Mouse (Mus musculus): Measurements from ENCODE around the gene Uox.

Gene Uox

DNA sequence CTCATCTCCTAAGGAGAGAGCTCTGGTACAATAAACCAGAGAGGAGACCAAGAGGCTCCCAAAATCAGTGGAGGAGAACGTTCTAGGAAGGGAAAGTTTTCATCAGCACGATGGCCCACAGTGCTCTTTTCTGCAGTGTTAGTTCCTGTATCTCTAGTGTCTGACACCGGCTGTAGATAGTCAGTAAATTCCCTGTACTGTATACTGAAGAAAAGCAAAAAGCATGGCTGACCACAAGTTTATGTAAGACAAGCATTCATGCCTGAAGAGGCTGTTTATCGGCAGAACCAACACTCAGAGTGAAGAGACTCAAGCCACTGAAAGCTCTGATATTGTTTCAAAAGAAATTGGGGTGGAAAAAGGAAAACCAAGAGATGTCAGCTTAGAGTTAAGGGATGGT lies 13.3 kb downstream of the Uox start:
- DNase-seq (ENCODE audit: low read depth in 1 of 2, low spot score in 2 of 2) = no peak

DNA sequence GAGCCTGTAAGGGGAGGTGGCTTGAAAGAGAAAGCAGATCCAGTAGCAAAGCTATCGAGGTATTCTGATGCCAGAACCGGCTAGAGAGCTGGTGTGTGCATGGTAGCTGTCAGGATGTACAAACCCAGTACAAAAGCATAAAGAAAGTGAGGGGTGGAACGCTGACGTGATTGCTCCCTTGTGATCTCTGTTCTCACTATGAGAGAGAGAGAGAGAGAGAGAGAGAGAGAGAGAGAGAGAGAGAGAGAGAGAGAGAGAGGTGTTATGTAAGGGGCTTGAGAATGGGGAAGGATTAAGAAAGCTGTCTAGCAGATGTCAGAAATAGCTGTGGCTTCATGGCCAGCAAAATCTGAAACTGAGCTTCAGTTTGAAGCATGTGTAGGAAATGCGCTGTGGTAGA lies 13.7 kb downstream of the Uox start:
- DNase-seq (ENCODE audit: low read depth in 1 of 2, low spot score in 2 of 2) = no peak

- DNase-seq (ENCODE audit: low read depth in 1 of 2, low spot score in 2 of 2) = no peak
These were observed 16.4 kb downstream of the Uox start for GRCm38 (mm10) chr3:146586616-146587015.

DNA sequence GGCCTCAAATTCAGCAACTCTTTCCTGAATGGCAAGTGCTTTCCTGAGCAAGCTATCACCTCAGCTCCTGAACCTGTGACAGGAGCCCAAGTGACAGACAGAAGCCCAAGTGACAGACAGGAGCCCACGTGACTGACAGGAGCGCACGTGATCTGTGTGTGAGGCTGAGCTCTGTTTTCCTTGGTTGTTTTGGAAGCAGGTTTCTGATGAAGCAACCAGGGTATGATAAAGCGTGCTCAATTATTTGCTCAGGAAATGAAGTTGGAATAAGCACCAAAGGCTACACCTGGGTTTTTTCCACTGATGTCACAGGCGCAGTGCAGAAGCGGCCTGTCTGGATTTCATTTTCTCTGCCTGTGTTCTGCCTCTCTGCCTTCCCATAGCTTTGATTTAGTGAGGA lies 19.3 kb downstream of the Uox start:
- DNase-seq (ENCODE audit: low read depth in 1 of 2, low spot score in 2 of 2) = no peak

DNA sequence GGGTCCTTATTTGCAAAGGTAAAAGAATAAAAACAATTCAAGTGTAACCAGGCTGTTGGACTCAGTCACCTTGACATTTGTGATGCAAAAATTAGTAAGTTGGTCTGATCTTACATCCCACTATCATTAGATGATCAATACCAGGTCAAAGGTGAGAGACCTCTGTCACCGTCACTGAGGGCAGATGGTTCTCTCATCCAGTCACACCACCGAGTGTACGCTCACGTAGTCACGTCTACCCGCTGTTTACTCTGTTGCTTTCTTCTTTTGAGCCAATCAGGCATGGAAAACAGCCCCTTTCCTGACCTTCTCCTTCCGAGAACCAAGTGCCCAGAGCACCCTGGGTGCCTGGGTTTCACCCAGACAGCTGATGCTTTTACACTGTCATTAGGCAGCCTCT lies 20.9 kb downstream of the Uox start:
- no peak for DNase-seq (ENCODE audit: low read depth in 1 of 2, low spot score in 2 of 2)

GRCm38 (mm10) chr3:146591601-146592000 lies 21.4 kb downstream of the Uox start:
- DNase-seq (ENCODE audit: low read depth in 1 of 2, low spot score in 2 of 2) = no peak

- no peak for DNase-seq (ENCODE audit: low read depth in 1 of 2, low spot score in 2 of 2)
These were observed 25.2 kb downstream of the Uox start for GRCm38 (mm10) chr3:146595440-146595839.

DNA sequence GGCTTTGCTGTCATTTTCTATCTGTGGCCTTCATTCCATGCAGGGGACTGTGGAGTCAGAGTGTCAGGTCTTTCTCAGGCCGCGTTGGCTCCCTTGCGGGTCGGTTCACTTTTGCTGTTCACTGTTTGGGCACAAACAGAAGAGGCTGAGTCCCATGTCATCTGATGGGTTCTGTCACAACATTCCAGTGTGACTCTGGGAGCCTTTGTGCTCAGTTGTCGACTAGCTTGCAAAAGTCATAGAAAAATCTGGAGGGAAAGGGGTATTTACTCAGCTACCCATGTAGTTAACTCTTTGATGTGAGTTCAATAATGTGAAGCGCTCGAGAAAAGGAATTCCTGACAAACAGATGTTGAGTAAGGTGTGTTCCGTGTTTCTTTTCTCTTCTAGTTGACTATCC lies 26.2 kb downstream of the Uox start:
- DNase-seq (ENCODE audit: low read depth in 1 of 2, low spot score in 2 of 2) = no peak

DNA sequence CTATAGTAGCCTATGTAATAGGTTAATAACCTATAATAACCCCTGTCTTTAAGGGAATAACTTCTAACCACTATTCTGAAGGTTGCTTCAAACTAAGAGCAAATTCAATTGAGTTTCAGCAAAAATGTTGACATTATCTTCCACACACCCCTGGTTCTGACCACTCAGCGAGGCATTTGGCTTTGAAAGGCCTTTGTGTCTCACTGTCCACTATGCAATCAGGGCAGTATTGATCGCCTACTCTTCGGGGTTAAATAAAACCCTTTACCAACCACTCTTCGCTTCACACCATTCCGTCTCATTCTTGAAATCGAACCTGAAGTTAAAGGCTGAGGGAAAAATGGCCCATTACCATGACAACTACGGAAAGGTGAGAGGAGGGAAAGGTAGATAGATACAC lies 26.6 kb downstream of the Uox start:
- DNase-seq (ENCODE audit: low read depth in 1 of 2, low spot score in 2 of 2) = no peak

GRCm38 (mm10) chr3:146598411-146598810 lies 28.2 kb downstream of the Uox start:
- DNase-seq (ENCODE audit: low read depth in 1 of 2, low spot score in 2 of 2) = no peak

GRCm38 (mm10) chr3:146599198-146599900 lies 29.1 kb downstream of the Uox start:
- DNase-seq (ENCODE audit: low read depth in 1 of 2, low spot score in 2 of 2) = no peak

GRCm38 (mm10) chr3:146601205-146601604 lies 31.0 kb downstream of the Uox start:
- DNase-seq (ENCODE audit: low read depth in 1 of 2, low spot score in 2 of 2) = no peak

- DNase-seq (ENCODE audit: low read depth in 1 of 2, low spot score in 2 of 2) = no peak
These were observed 32.3 kb downstream of the Uox start for GRCm38 (mm10) chr3:146602531-146602930.

- DNase-seq (ENCODE audit: low read depth in 1 of 2, low spot score in 2 of 2) = no peak
These were observed 34.4 kb downstream of the Uox start for GRCm38 (mm10) chr3:146604647-146605046.

GRCm38 (mm10) chr3:146607368-146607767 lies 37.1 kb downstream of the Uox start:
- no peak for DNase-seq (ENCODE audit: low read depth in 1 of 2, low spot score in 2 of 2)

DNA sequence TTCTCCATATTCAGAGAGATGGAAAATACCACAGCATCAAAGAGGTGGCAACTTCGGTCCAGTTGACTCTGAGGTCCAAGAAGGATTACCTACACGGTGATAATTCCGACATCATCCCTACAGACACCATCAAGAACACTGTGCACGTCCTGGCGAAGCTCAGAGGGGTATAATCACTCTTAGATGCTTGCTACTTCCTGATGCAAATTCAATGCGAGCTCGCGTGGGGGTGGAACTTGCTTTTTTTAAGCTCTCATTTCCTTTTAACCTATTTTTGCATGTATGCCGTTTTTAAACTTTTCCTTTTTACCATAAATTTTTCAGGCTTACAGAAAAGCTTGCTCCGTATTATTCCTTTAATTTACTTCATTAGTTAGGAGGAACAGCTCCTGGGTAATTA lies 40.1 kb downstream of the Uox start:
- DNase-seq (ENCODE audit: low read depth in 1 of 2, low spot score in 2 of 2) = no peak

GRCm38 (mm10) chr3:146611261-146611660 lies 41.0 kb downstream of the Uox start:
- DNase-seq (ENCODE audit: low read depth in 1 of 2, low spot score in 2 of 2) = no peak

- DNase-seq (ENCODE audit: low read depth in 1 of 2, low spot score in 2 of 2) = no peak
These were observed 41.6 kb downstream of the Uox start for GRCm38 (mm10) chr3:146611821-146612220.

GRCm38 (mm10) chr3:146615496-146615895 lies 45.3 kb downstream of the Uox start, which contains the start of gene Dnase2b:
TSS of gene Dnase2b (minus strand) at chr3:146615596.
- no peak for DNase-seq (ENCODE audit: low read depth in 1 of 2, low spot score in 2 of 2)

DNA sequence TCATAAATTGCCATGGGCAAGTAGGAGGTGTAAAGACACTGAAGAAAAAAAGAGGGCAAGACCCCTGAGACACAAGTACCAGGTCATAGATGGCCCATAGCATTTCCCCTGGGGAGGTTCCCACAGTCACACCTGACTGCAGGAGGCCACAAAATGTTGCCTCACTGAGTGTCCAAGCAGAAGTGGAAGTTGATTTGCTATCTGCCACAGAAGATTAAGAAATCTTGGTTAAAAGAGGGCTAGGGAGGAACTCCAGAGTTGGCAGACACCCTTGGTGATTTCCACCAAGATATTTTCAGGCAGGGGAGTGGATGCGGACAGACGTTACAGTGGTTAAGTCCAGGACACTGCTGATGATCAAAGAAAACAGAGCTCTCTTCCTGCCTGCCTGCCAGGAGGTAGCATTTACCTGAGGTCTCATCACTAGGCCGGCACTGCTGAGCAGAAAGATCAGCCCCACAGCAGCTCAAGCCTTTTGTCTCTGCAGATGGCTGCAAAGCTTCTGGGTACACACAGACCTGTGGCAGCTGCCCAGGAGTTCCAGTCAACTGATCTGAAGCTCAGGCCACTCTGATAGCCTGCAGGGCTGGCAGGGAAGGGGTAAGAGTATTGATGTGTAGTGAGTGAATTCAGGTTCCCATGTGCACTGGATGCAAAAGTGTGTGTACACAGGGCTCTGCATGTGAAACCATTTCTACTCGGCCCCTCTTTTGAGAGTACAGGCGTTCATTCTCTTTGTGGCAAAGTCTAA lies 46.5 kb downstream of the Uox start:
- DNase-seq (ENCODE audit: low read depth in 1 of 2, low spot score in 2 of 2) = peak; percentile 3

DNA sequence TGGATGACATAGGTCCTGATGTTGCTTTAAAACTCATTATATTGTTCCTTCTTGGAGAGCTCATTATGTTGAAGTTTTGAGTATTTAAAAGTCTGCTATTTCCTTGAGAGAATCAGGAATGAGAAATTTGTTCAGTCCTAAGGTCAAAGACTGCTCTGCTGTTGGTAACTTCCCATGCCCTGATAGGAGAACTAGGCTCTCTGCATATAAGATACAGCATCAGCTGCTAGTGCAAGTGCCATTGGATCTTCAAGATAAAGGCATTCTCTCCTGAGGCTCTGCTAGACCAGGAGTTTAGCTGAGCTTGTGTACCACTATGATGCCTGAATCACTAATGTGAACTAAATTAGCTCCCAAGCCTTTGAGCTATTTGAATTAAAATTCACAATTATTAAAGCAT lies 47.7 kb downstream of the Uox start:
- no peak for DNase-seq (ENCODE audit: low read depth in 1 of 2, low spot score in 2 of 2)

GRCm38 (mm10) chr3:146618357-146618756 lies 48.1 kb downstream of the Uox start:
- no peak for DNase-seq (ENCODE audit: low read depth in 1 of 2, low spot score in 2 of 2)

- DNase-seq (ENCODE audit: low read depth in 1 of 2, low spot score in 2 of 2) = no peak
These were observed 49.9 kb downstream of the Uox start for GRCm38 (mm10) chr3:146620101-146620500.

Data from monocyte, adult 2 months (primary cell).